Mouse (Mus musculus) layer of hippocampus, adult 8-10 months (tissue): ENCODE results near the gene Pdp2. TPM values are rescaled to one million over a fixed set of nuclear protein-coding genes. Genes with fewer than 3 reads are reported as not detected.
A peak's percentile ranks its signal among the peaks of the same experiment; 100 is the strongest.
"Not testable (repeated sequence)": the region's sequence is repeated elsewhere in the genome, so short reads cannot be mapped to it uniquely, and the experiment has no call there.

Experiments used
- DNase-seq, 2 experiments: peaks; one replicate each; pipeline ENCODE4 v3.0.0; 2022; ENCODE audit warnings: low spot score in 2 of 2
- total RNA-seq, 4 experiments: library from RNA; stranded (reverse); gene quantifications; 2 replicates each; pipeline ENCODE4 v1.2.4; 2022

Pdp2 gene
- total RNA-seq, 4 experiments from 2014 or later, result 8.0 to 10.2 (median 9.0) TPM

- DNase-seq, result peak in 1 of 2 experiments; percentile 3
Observed at GRCm38 (mm10) chr8:104630981-104631663, 39.9 kb downstream of the Pdp2 start, which contains the start of gene Rrad. Gene Rrad (minus strand): TSS chr8:104631327.

GRCm38 (mm10) chr8:104631975-104632374 lies 40.7 kb downstream of the Pdp2 start:
- DNase-seq, result peak in 1 of 2 experiments; percentile 6

GRCm38 (mm10) chr8:104632486-104632885 lies 41.2 kb downstream of the Pdp2 start:
- DNase-seq, result peak in 1 of 2 experiments; percentile 19

GRCm38 (mm10) chr8:104633156-104633744 lies 42.0 kb downstream of the Pdp2 start:
- DNase-seq, result no peak

GRCm38 (mm10) chr8:104635004-104635710 lies 43.9 kb downstream of the Pdp2 start:
- no peak for DNase-seq

- DNase-seq, result no peak
Observed at GRCm38 (mm10) chr8:104638010-104638409, 46.8 kb downstream of the Pdp2 start.

- no peak for DNase-seq
Observed at GRCm38 (mm10) chr8:104640241-104640640, 49.0 kb downstream of the Pdp2 start.

GRCm38 (mm10) chr8:104640831-104641370 lies 49.6 kb downstream of the Pdp2 start:
- DNase-seq, result no peak

GRCm38 (mm10) chr8:104641426-104642323 lies 50.4 kb downstream of the Pdp2 start, which contains the start of gene Ciao2b:
Gene Ciao2b (minus strand): TSS chr8:104641965.
- DNase-seq, result peak; percentile 81 to 87

GRCm38 (mm10) chr8:104642324-104642654 lies 51.0 kb downstream of the Pdp2 start:
- DNase-seq, result no peak

GRCm38 (mm10) chr8:104644187-104644586 lies 52.9 kb downstream of the Pdp2 start:
- not testable (repeated sequence) for DNase-seq

Other genes with a start within 250 kb of the Pdp2 start
- gene Cmtm4, start 195.6 kb upstream of the Pdp2 start, total RNA-seq, result 10 to 100 TPM; 59.8 to 75.9 (median 66.7) TPM
- gene Dync1li2, start 148.4 kb upstream of the Pdp2 start, total RNA-seq, result 100 to 1,000 TPM; 230 to 304 (median 242) TPM
- gene Terb1, start 81.5 kb upstream of the Pdp2 start, total RNA-seq, result under 1 TPM; 0.65 to 0.80 (median 0.74) TPM
- 10 to 100 TPM; 48.5 to 59.0 (median 51.3) TPM for gene Nae1, start 56.8 kb upstream of the Pdp2 start, total RNA-seq
- 10 to 100 TPM; 17.9 to 28.0 (median 21.8) TPM for gene Car7, start 56.8 kb upstream of the Pdp2 start, total RNA-seq
- not detected for gene Cdh16, start 32.9 kb downstream of the Pdp2 start, total RNA-seq
- gene Rrad, start 39.9 kb downstream of the Pdp2 start, total RNA-seq, result 1 to 10 TPM; 1.5 to 3.2 (median 1.9) TPM
- gene Ciao2b, start 50.5 kb downstream of the Pdp2 start, total RNA-seq, result 10 to 100 TPM; 25.0 to 32.7 (median 30.3) TPM
- gene Ces2a, start 142.6 kb downstream of the Pdp2 start, total RNA-seq, result not detected
- under 1 TPM in 1 of 4 experiments, not detected in 3; 0.21 TPM for gene Ces2b, start 240.1 kb downstream of the Pdp2 start, total RNA-seq